Mouse (Mus musculus): ENCODE results near the gene Vps8.

- TF ChIP-seq E2F4 (IDR thresholded peaks at IDR 0.05; ENCODE audit: insufficient read depth) (no peak), POLR2A (IDR thresholded peaks at IDR 0.05; ENCODE audit: insufficient read length, low read depth) (no peak), TCF12 (IDR thresholded peaks at IDR 0.05; ENCODE audit: insufficient read depth, poor library complexity, severe bottlenecking) (no peak), MYOG (IDR thresholded peaks at IDR 0.05; ENCODE audit: control insufficient read depth in 1 of 3, insufficient read depth in 1 of 3, insufficient read length in 2 of 3, low read depth in 2 of 3) (no peak), USF1 (IDR thresholded peaks at IDR 0.05; ENCODE audit: low read depth) (no peak), REST (IDR thresholded peaks at IDR 0.05; ENCODE audit: insufficient read depth, insufficient read length) (no peak), POLR2AphosphoS2 (IDR thresholded peaks at IDR 0.05; ENCODE audit: insufficient read length, low read depth) (no peak), MAX (IDR thresholded peaks at IDR 0.05; ENCODE audit: low read depth) (no peak), CEBPB (IDR thresholded peaks at IDR 0.05; ENCODE audit: insufficient read depth, poor library complexity, severe bottlenecking) (no peak), MYOD1 (IDR thresholded peaks at IDR 0.05; ENCODE audit: control insufficient read depth in 1 of 3, insufficient read length in 2 of 3, low read depth in 2 of 3) (no peak)
Observed at GRCm38 (mm10) chr16:21488413-21488812, 65.5 kb downstream of the Vps8 start.
